Mouse (Mus musculus): ENCODE data around the gene Hcar1. TPM values are rescaled to one million over a fixed set of nuclear protein-coding genes. Genes with fewer than 3 reads are reported as not detected.

Hcar1 gene
- total and polyA plus RNA-seq, 3 experiments = not detected

GRCm38 (mm10) chr5:123897352-123897751 is 17.5 kb upstream of the Hcar1 start:
- Histone ChIP-seq H3K9ac (ENCODE audit: control insufficient read depth, low read depth, low read length, poor library complexity, severe bottlenecking) (peak overlapping the region; percentile 34), H3K4me3 (ENCODE audit: control insufficient read depth in 1 of 2, insufficient read depth in 1 of 2, low read depth in 2 of 2, low read length in 2 of 2) (peak overlapping the region; percentile 36 to 39; a peak in 3 of 4 replicates), H3K9me3 (replicated peaks; ENCODE audit: insufficient read depth, low read length) (no peaks in the 10 kb centered on the region), H3K4me1 (ENCODE audit: control insufficient read depth in 1 of 2, insufficient read depth in 2 of 2, low read length in 2 of 2) (peaks cover 2 to 21% of the 10 kb centered on the region in 2 experiments; a peak in 3 of 4 replicates), H3K36me3 (ENCODE audit: control insufficient read depth in 1 of 2, insufficient read depth in 2 of 2, low read length in 2 of 2) (peaks cover 0 to 17% of the 10 kb centered on the region in 2 experiments; a peak in 2 of 4 replicates), H3K27me3 (ENCODE audit: control insufficient read depth in 1 of 2, insufficient read depth in 2 of 2, low read length in 2 of 2) (no peaks in the 10 kb centered on the region), H3K27ac (ENCODE audit: control insufficient read depth, low read depth, low read length) (peak overlapping the region; percentile 4; the same call in 1 of the 2 replicates), H3K79me2 (ENCODE audit: control insufficient read depth, insufficient read depth, low read length, poor library complexity) (no peaks in the 10 kb centered on the region)
- peak; percentile 83 for DNase-seq (ENCODE audit: low read depth, low spot score)
- TF ChIP-seq POLR2A (IDR thresholded peaks at IDR 0.05; ENCODE audit: control insufficient read depth in 1 of 2, insufficient read depth in 1 of 2, low read depth in 1 of 2, low read length in 2 of 2, poor library complexity in 1 of 2) = peak in 1 of 2 experiments; percentile 57; a peak in 1 of 4 replicates
- no peak for TF ChIP-seq HCFC1 (IDR thresholded peaks at IDR 0.05; ENCODE audit: low read depth, low read length)
- no peak for TF ChIP-seq SMC3 (IDR thresholded peaks at IDR 0.05; ENCODE audit: low read depth, low read length)
- TF ChIP-seq CTCF (IDR thresholded peaks at IDR 0.05 in 2 of 3, conservative IDR thresholded peaks at IDR 0.05 in 1 of 3; ENCODE audit: control insufficient read depth in 1 of 3, insufficient read depth in 1 of 3, low read depth in 2 of 3, low read length in 3 of 3, poor library complexity in 1 of 3, severe bottlenecking in 1 of 3) = no peak
- TF ChIP-seq TBP (IDR thresholded peaks at IDR 0.05; ENCODE audit: low read depth, low read length) = 0 out of 2 replicates have a peak, but pooled peaks have one; percentile 33
- TF ChIP-seq NELFE (IDR thresholded peaks at IDR 0.05; ENCODE audit: low read depth, low read length) = no peak
- TF ChIP-seq EP300 (IDR thresholded peaks at IDR 0.05; ENCODE audit: low read depth in 1 of 2, low read length in 2 of 2) = no peak
- TF ChIP-seq UBTF (IDR thresholded peaks at IDR 0.05; ENCODE audit: borderline replicate concordance, insufficient read depth, low read depth, low read length) = no peak
- no peak for TF ChIP-seq ZC3H11A (IDR thresholded peaks at IDR 0.05; ENCODE audit: low read depth, low read length)
- TF ChIP-seq MAFK (IDR thresholded peaks at IDR 0.05; ENCODE audit: borderline replicate concordance, low read depth, low read length) = no peak
- TF ChIP-seq CHD1 (IDR thresholded peaks at IDR 0.05; ENCODE audit: low read depth, low read length) = no peak
- TF ChIP-seq TAL1 (IDR thresholded peaks at IDR 0.05; ENCODE audit: low read length) = no peak
- no peak for TF ChIP-seq KAT2A (conservative IDR thresholded peaks at IDR 0.05; ENCODE audit: low read depth, low read length)
- peak; percentile 78 for TF ChIP-seq BHLHE40 (IDR thresholded peaks at IDR 0.05; ENCODE audit: borderline replicate concordance, low read depth, low read length)
- TF ChIP-seq SIN3A (IDR thresholded peaks at IDR 0.05; ENCODE audit: low read length) = peak; percentile 74
- TF ChIP-seq USF2 (IDR thresholded peaks at IDR 0.05; ENCODE audit: borderline replicate concordance in 1 of 2, insufficient read depth in 1 of 2, low read depth in 1 of 2, low read length in 2 of 2) = peak; percentile 83 to 84
- no peak for TF ChIP-seq ZNF384 (IDR thresholded peaks at IDR 0.05; ENCODE audit: low read depth, low read length)
- TF ChIP-seq USF1 (IDR thresholded peaks at IDR 0.05; ENCODE audit: low read depth, low read length) = peak; percentile 95
- TF ChIP-seq RAD21 (IDR thresholded peaks at IDR 0.05; ENCODE audit: low read depth, low read length) = no peak
- TF ChIP-seq MYC (IDR thresholded peaks at IDR 0.05; ENCODE audit: low read depth, low read length) = peak; percentile 99
- TF ChIP-seq MXI1 (IDR thresholded peaks at IDR 0.05; ENCODE audit: low read depth, low read length) = peak; percentile 90
- no peak for TF ChIP-seq MEF2A (IDR thresholded peaks at IDR 0.05; ENCODE audit: extremely low read depth, insufficient replicate concordance, low read depth, low read length, poor library complexity, severe bottlenecking)
- TF ChIP-seq MAZ (IDR thresholded peaks at IDR 0.05; ENCODE audit: low read depth, low read length) = no peak
- no peak for TF ChIP-seq CHD2 (IDR thresholded peaks at IDR 0.05; ENCODE audit: low read length)
- no peak for TF ChIP-seq JUND (IDR thresholded peaks at IDR 0.05; ENCODE audit: low read depth, low read length)
- TF ChIP-seq MAX (IDR thresholded peaks at IDR 0.05; ENCODE audit: low read length) = peak; percentile 97
- TF ChIP-seq GATA1 (IDR thresholded peaks at IDR 0.05; ENCODE audit: low read depth, low read length) = no peak
- no peak for TF ChIP-seq POLR2AphosphoS5 (IDR thresholded peaks at IDR 0.05; ENCODE audit: borderline replicate concordance, low read depth, low read length)
- no peak for TF ChIP-seq POLR2AphosphoS2 (IDR thresholded peaks at IDR 0.05; ENCODE audit: low read length)
- TF ChIP-seq ZMIZ1 (IDR thresholded peaks at IDR 0.05; ENCODE audit: low read depth, low read length) = no peak

Data from MEL (cell line).